Mouse (Mus musculus): ENCODE measurements around the gene Duox1.
A peak's percentile ranks its signal among the peaks of the same experiment; 100 is the strongest.
"Not testable (repeated sequence)": the region's sequence is repeated elsewhere in the genome, so short reads cannot be mapped to it uniquely, and the experiment has no call there.

Gene Duox1

GRCm38 (mm10) chr2:122312722-122313417 is 2.6 kb upstream of the Duox1 start:
- DNase-seq = peak; percentile 76 to 84

DNA sequence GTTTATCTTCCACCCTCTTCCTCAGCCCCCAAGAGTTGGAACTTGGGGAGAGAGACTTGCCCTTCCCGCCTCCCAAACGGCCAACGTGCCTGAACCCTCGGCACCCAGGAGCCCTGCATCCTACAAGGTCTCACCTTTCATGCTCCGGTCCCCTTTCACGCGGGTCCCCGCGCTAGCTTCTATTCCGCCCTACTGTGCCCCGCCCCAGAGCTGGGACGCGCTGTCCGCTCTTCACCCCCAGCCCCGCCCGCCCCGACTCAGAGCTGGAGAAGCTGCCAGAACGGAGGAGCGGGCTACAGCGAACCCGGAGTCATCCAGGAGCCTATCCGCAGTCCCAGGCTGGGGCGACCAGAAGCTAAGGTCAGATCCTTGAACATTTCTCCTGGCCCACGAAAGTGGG is 1.9 kb upstream of the Duox1 start, which contains the start of gene Duoxa1:
Duoxa1 (minus strand) TSS at position 195 of the 400 bp plus-strand sequence.
- peak in 1 of 2 experiments; percentile 29 for DNase-seq

DNA sequence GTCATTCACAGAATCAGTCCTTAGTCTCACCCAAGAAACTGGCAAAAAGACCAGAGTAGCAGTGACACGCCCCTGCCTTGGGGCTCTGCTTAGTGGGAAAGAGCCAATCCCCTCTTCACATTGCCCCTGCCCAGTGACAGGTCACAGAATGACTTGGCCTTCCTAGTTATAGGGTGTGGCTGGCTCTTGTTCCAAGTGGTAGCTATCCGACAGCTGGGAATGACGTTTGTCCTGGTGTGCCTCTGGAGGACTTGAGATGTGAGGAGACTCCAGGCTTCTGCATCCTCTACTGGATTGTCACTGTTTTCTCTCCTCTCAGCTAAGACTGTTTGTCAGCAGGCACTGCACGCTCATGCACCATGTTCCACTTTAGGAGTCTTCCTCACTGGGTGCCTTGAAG is 1.9 kb downstream of the Duox1 start:
- DNase-seq = no peak

- DNase-seq = no peak
Observed at GRCm38 (mm10) chr2:122323960-122324359, 8.5 kb downstream of the Duox1 start.

DNA sequence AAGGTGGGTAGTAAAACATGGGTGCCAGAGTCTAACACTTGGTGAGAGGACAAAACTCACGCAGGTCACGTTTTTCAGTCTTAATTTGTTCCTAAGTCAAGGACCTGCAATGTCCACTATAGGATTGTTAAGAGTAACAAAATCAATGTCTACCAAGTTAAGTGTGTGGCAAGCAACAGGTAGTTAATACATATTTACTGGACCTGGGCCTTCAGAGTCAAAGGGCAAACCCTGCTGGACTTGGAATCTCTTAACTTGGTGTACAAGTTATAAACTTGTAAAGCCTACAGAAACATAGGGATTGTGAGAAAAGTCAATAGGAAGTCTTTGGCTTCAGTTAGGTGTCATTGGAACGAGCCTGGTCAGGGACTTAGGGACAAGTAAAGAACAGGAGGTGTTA is 9.1 kb downstream of the Duox1 start:
- DNase-seq = no peak

- DNase-seq = no peak
Observed at GRCm38 (mm10) chr2:122325361-122325760, 9.9 kb downstream of the Duox1 start.

DNA sequence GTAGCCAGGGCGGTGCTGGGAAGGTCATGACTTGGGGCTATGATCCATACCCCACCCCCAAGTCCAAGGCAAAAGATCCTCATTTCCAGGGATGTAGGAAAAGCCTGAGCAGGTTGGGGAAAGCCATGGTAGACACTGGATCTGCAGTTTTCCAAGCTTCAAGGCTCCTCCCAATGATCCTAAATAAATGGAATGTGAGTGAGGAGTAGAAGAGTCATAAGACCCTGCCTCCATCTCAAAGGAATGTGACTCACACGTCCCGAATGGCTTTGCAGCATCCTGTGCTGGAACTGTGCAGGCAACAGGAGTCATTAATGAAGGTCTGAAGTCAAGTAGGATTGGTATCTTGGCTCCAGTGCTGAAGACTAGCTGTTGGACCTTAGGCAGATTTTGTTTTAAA is 12.5 kb downstream of the Duox1 start:
- DNase-seq = no peak

GRCm38 (mm10) chr2:122330317-122330716 is 14.8 kb downstream of the Duox1 start:
- DNase-seq = not testable (repeated sequence)

DNA sequence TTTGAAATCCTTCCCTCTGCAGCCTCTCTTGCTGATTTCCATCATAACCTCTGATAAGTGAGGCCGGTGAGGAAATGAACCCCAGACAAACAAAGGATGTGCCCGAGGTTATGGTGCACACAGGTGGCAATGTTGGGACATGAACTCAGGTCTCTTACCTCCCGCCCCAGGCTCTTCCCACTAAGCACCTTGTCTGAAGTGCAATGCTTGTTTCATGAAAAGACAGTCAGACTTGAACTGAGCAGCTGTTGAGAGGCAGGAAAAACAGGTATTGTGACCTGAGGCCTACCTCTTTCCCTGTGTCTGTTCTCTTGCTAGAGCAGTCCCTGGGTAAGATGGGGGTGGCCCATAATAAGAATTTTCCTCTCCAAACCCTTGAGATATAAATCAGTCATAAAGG is 16.8 kb downstream of the Duox1 start:
- no peak for DNase-seq

DNA sequence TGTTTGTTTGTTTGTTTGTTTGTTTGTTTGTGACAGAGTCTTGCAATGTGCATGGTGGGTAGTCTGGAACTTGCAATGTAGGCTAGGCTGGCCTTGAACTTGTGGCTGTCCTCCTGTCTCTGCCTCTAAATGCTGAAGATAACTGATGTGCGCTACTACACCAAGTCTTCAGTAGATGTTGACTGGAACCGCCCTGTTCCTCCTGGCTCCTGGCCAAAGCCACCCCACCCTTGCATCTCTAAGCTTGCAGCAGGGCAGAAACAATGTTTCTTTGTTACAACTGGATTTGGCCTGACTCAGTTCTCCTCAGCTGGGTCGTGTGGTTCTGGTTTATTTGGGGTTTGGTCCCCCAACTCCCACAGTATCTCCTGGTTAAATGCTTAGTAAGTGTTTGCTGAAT is 18.7 kb downstream of the Duox1 start:
- no peak for DNase-seq

GRCm38 (mm10) chr2:122337291-122337690 is 21.8 kb downstream of the Duox1 start:
- no peak for DNase-seq

- DNase-seq = peak; percentile 55 to 60
Observed at GRCm38 (mm10) chr2:122345106-122345893, 29.8 kb downstream of the Duox1 start.

DNA sequence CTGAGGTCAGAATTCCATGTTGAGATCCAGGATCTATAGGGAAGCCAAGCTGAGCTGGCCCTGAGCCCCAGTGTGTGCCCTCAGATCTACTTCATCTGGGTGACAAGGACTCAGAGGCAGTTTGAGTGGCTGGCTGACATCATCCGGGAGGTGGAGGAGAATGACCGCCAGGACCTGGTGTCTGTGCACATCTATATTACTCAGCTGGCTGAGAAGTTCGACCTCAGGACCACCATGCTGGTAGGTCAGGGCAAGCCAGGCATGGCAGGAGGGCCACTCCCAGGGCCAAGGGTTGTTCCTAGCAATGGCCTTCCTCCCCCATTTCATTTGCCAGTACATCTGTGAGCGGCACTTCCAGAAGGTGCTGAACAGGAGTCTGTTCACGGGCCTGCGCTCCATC is 30.7 kb downstream of the Duox1 start:
- peak; percentile 47 to 52 for DNase-seq

DNA sequence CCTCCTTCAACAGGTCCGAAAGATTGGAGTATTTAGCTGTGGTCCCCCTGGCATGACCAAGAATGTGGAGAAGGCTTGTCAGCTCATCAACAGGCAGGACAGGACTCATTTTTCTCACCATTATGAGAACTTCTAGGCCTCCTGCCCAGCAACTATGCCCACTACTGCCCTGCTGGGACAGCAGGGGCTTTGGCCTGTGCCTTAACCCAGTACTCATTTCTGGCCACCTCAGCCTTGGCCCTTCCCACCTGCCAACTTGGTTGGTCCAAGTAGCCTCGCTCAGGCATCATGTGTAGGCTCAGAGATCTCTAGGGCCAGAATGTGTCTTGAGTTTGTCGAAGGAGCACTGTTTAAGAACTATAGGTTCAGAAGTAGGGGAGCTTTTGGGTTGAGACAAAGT is 31.8 kb downstream of the Duox1 start:
- peak in 1 of 2 experiments; percentile 44 for DNase-seq

DNA sequence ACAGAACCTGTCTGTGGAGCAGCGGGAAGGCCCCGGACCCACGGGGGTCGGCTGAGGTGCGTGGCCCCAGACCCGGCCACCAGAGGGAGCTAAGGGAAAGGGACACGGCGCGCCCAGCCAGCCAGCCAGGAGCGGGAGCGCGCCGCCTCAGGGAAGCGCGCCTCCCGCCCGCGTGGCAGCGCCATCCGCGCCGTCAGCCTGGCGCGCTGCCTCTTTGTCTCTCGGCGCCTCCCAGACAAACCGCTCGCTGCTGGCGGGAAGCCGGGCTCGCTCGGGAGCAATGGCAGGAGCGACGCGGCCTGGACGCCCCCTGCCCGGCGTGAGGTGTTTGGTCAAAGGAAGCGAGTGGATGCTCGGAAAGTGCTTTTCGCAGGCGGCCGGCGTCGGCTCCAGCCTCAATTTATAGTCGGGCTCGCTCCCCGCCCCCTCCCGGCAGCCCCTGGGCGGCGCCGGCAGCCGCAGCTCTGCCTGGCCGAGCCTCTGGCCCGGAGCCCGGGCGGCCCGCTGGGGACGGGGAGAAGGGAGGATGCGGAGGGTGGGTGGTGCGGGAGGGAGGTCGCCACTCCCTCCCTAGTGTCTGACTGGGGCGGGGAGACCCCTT is 33.2 kb downstream of the Duox1 start:
- DNase-seq = peak; percentile 95 to 96

DNA sequence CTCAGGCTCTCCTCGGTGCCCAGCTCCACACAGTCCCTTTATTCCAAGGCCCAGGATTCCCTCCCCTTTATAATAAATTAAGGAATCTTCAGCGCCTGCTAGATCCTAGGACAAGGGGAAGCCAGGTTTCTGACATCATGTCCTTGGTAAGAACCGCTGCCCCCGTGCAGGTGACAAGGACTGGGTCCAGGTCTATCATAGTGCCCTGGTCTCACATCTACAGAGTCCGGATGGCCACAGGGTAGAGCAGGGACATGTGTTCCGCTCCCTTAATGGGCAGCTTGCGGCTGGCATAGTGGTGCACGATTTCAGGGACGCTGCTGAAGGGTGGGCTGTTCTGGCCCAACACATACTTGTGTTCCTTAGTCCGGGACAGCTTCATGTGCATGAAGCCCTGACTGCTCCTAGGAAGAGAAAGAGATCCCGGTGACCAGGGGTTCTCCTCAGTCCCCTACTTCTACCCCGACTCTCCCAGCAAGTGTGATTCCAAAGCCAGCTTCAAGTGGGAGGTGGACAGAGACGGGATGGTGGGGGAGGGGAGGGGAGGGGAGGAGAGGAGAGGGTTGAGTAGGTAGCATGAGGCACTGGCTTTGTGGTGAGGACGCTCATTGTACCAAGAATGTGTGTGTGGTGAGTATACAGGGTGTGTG is 33.8 kb downstream of the Duox1 start:
- peak in 1 of 2 experiments; percentile 60 for DNase-seq

GRCm38 (mm10) chr2:122351156-122351930 is 35.9 kb downstream of the Duox1 start:
- DNase-seq = peak; percentile 45 to 61

GRCm38 (mm10) chr2:122351931-122352329 is 36.5 kb downstream of the Duox1 start:
- DNase-seq = peak; percentile 62 to 79

DNA sequence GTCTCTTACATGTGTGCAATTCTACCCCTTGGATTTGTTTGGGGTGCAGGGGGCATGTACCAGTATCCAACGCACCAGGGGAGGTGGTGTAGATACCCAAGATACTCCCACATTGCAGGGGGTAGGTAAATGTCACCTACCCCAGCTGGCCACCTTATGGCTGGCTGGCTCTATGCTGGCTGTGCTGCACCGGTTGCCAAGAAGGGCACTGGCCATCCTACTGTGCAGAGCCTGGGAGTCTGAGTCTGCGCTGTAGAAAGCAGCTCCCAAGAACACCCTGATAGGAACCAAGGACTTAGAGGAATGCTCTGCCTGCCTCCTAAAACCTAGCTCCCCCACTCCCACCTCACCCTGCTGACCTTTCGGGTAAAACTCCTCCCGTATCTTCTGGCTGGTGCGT is 37.5 kb downstream of the Duox1 start:
- peak; percentile 81 to 82 for DNase-seq

DNA sequence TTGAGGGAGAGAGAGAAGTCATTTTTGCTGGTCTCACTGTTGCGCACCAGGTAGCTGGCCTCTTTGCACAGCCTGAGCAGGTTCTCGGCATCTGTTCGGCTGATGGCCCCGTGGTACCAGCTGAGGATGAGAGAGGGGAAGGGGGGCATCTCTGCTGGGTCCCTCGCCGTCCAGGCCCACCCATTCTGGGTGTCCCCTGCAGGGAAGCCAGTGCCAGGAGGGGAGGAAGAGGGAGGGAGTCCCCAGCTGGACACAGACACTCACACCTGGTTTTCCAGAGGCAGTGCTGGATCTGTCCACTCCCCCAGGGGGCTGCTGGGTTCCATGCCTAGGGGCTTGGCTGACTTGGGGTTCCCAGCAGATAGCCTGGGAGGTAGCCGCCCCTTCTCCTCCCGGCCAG is 38.3 kb downstream of the Duox1 start:
- DNase-seq = peak; percentile 41 to 43

DNA sequence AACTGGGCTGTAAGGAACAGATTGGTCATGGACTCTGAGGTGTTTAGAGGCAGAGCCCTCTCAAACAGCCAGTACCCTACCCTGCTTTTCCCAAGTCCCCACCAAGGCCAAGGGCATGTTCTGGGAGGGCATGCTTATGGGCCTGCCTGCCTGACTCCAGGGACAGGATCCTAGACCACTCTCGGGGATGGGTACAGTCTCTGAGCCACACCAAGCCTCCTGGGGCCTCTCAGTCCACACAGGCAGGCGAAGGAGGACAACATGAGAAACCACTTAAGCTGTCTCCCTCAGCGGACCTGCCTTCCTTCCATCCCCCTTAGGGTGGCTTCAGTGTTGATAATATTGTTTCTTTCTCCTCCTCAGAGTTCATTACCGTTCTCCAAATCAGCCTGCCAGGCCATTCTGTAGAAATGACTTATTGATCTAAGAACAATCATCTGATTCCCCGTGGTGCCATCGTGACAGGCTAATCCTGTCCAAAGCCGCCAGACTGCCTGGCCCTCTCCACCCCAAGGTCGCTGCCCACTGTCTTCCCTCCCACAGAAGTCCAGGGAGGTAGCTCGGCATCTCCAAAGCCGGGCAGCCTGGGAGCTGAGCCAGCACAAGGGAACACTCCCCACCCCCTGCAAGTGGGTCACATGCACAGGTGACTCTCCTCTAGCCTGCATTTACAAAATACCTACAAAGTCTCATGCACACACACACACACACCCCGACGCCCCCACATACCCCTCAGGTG is 38.9 kb downstream of the Duox1 start:
- peak; percentile 82 to 88 for DNase-seq

DNA sequence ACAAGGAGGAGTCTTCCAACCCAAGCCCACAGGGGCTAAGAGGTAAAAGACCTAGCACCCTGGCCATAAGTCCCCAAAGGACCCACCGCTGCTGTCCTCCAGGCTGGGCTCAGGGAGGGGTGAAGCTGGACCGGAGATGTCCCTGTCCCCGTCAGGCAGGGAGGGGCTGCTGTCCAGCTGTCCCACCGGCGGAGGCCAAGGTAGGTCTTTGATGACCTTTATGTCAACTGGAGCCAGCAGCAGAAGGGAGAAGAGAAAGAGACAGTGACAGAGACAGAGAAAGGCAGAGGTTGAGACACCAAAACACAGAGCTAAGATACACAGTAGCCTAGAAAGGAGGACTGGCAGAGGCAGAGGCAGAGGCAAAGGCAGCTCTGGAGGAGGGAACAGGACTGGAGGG is 39.9 kb downstream of the Duox1 start:
- peak; percentile 40 to 43 for DNase-seq

Measured in cerebellum, postnatal 25 days (tissue).